Mouse (Mus musculus) embryonic facial prominence, embryonic 14.5 days (tissue): Measurements from ENCODE around the gene Ifng. TPM values are rescaled to one million over a fixed set of nuclear protein-coding genes. Genes with fewer than 3 reads are reported as not detected.

ENCODE experiments used
- ATAC-seq: fragments of 200-750 bp; cut with Nextera tagmentation; 2 replicates; pipeline ENCODE4 v1.8.0; 2017; ENCODE audit warnings: low read depth, moderate number of reproducible peaks, moderate TSS enrichment
- DNase-seq: peaks from one replicate; pipeline ENCODE4 v3.0.0-alpha.2; 2015; ENCODE audit warnings: low spot score
- H3K27ac ChIP-seq: fragments of 300-500 bp; sonication (generic); replicated peaks from 2 replicates; pipeline ENCODE4 v1.5.1; 2014; ENCODE audit warnings: low read depth, mild to moderate bottlenecking, low read length, moderate library complexity
- H3K27me3 ChIP-seq: fragments of 300-500 bp; sonication (generic); replicated peaks from 2 replicates; pipeline ENCODE4 v1.6.1; 2014; ENCODE audit warnings: low read length; ENCODE audit not compliant: control insufficient read depth, insufficient read depth
- H3K36me3 ChIP-seq: fragments of 300-500 bp; sonication (generic); 2 replicates; pipeline ENCODE4 v1.6.1; 2014; ENCODE audit warnings: low read length, mixed read lengths; ENCODE audit not compliant: control insufficient read depth, insufficient read depth
- H3K4me1 ChIP-seq: fragments of 300-500 bp; sonication (generic); 2 replicates; pipeline ENCODE4 v1.6.1; 2014; ENCODE audit warnings: antibody characterized with exemption, low read length; ENCODE audit not compliant: control insufficient read depth, insufficient read depth
- H3K4me2 ChIP-seq: fragments of 300-500 bp; sonication (generic); 2 replicates; pipeline ENCODE4 v1.6.1; 2014; ENCODE audit warnings: low read depth, mild to moderate bottlenecking, low read length, moderate library complexity, mixed read lengths
- H3K4me3 ChIP-seq: fragments of 300-500 bp; sonication (generic); 2 replicates; pipeline ENCODE4 v1.5.1; 2014; ENCODE audit warnings: low read depth, mild to moderate bottlenecking, low read length
- H3K9ac ChIP-seq: fragments of 300-500 bp; sonication (generic); 2 replicates; pipeline ENCODE4 v1.6.1; 2014; ENCODE audit warnings: low read depth, mild to moderate bottlenecking, low read length, moderate library complexity, mixed read lengths
- H3K9me3 ChIP-seq: fragments of 300-500 bp; sonication (generic); 2 replicates; pipeline ENCODE4 v1.6.1; 2016; ENCODE audit warnings: low read length; ENCODE audit not compliant: control insufficient read depth
- WGBS: fragments of 180-500 bp; shearing (Covaris S2); extraction: QIAGEN DNeasy Blood & Tissue Kit; methylation state at CpG from one replicate; pipeline ENCODE4 v1.1.7; 2014; 5-methylcytosine and 5-hydroxymethylcytosine counted together
- polyA plus RNA-seq: library from polyadenylated mRNA; unstranded; fragments of >200 nt; fragmentation: Nextera tagmentation; extraction: Ambion mirVana; gene quantifications from 2 replicates; pipeline ENCODE4 v1.2.1, GENCODE M21; 2014

The Ifng gene
- not detected in 2 replicates for polyA plus RNA-seq

DNA sequence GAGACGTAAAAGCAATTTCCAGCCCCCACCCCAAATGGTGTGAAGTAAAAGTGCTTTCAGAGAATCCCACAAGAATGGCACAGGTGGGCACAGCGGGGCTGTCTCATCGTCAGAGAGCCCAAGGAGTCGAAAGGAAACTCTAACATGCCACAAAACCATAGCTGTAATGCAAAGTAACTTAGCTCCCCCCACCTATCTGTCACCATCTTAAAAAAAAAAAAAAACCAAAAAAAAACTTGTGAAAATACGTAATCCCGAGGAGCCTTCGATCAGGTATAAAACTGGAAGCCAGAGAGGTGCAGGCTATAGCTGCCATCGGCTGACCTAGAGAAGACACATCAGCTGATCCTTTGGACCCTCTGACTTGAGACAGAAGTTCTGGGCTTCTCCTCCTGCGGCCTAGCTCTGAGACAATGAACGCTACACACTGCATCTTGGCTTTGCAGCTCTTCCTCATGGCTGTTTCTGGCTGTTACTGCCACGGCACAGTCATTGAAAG lies at the start of gene Ifng:
Gene Ifng, plus strand, starts transcription at position 305 of the 499 bp plus-strand sequence.
- H3K4me1 ChIP-seq: no peaks in the 10 kb centered on the region
- no peaks in the 10 kb centered on the region for H3K27me3 ChIP-seq
- no peak within 1 kb of the TSS for H3K27ac ChIP-seq
- H3K4me3 ChIP-seq: no peak within 1 kb of the TSS
- ATAC-seq (no peak), DNase-seq (no peak)
- H3K9me3 ChIP-seq: no peaks in the 10 kb centered on the region
- 88% methylated on average over 11 of the region's 11 CpGs for WGBS
- no peaks in the 10 kb centered on the region for H3K36me3 ChIP-seq
- H3K9ac ChIP-seq: no peak within 1 kb of the TSS
- H3K4me2 ChIP-seq: no peak within 1 kb of the TSS

DNA sequence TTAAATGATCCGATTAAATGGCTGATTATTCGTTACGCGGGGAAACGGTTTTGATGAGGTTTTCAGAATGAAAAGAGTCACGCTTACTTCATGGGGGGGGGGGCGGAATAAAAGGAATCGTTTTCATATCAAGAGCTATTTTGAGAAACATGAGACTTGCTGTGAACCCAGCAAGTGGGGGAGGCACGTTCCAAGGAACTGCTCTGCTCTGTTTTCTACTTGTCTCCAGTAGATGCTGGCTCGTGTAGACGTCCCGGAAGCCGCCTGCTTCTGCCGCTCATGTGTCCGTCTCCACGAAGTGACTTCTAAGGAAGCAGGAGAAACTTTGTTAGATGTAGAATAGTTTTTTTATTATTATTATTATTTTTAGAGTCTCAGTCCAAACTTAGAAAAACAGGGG lies 40.9 kb upstream of the Ifng start:
- H3K4me2 ChIP-seq: no peak overlapping the region
- no peaks in the 10 kb centered on the region for H3K27me3 ChIP-seq
- H3K9me3 ChIP-seq: no peaks in the 10 kb centered on the region
- WGBS: 77% methylated on average over 16 of the region's 16 CpGs
- H3K36me3 ChIP-seq: no peaks in the 10 kb centered on the region
- H3K9ac ChIP-seq: no peak overlapping the region
- no peak overlapping the region for H3K4me3 ChIP-seq
- H3K4me1 ChIP-seq: no peaks in the 10 kb centered on the region
- ATAC-seq (no peak), DNase-seq (peak; percentile 33)
- H3K27ac ChIP-seq: no peak overlapping the region

DNA sequence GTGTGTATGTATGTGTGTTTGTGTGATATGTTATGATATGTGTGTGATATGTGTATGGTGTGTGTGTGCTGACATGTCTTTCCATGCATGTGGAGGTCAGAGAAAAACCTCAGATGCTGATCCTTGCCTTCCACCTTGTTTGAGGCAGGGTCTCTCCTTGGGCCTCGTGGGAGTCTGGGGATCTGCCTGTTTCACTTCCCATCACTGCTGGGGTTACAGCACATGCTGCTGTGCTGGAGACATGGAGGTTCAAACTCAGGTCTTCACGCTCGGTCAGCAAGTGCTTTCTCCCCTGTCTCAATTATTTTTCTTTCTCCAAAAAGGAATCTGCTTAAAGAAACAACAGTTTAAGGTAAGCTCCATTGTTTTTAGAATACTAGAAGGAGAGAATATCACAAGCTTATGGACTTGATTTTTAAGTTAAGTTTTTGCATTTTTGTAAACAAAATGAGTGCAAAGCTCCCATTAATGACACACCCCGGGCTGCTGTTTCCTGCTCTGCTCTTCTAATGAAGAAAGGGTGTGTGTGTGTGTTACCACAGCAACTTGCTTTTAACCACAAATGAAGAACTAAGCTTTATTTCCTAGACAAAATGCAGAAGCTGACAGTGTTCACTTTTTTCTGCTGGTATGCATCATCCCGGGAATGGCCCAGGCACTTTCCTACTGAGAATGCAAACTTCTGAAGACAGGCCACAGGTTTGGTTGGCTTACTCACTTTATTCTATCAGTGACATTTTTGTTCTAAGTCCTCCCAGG lies 34.2 kb upstream of the Ifng start:
- Histone ChIP-seq H3K27ac (no peak overlapping the region), H3K4me2 (no peak overlapping the region), H3K36me3 (no peaks in the 10 kb centered on the region), H3K4me3 (no peak overlapping the region), H3K4me1 (no peaks in the 10 kb centered on the region), H3K27me3 (no peaks in the 10 kb centered on the region), H3K9ac (no peak overlapping the region), H3K9me3 (no peaks in the 10 kb centered on the region)
- DNase-seq (no peak), ATAC-seq (no peak)
- WGBS: 70% methylated on average over 5 of the region's 5 CpGs

DNA sequence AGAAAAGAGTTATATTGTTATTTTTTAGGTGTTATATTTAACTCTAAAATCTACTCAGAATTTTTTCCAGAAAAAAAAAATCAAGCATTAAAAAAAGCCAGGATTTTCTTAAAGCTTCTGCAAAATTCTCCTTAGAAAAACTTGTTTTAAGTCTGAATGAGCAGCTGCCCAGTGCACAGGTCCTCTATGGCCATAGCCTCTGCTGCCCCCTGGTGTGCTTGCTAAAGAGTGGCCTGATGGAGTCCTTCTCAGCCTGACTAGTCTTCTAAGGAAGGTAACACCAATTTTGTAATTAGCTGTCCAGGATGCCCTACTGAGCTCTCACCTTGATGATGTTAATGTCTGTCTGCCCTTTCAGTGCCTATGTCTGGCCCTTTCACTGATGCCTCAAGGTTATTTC lies 29.5 kb upstream of the Ifng start:
- Histone ChIP-seq H3K9me3 (no peaks in the 10 kb centered on the region), H3K4me1 (no peaks in the 10 kb centered on the region), H3K27me3 (no peaks in the 10 kb centered on the region), H3K27ac (no peak overlapping the region), H3K4me2 (no peak overlapping the region), H3K9ac (no peak overlapping the region), H3K4me3 (no peak overlapping the region), H3K36me3 (no peaks in the 10 kb centered on the region)
- no peak for ATAC-seq
- peak; percentile 12 for DNase-seq

DNA sequence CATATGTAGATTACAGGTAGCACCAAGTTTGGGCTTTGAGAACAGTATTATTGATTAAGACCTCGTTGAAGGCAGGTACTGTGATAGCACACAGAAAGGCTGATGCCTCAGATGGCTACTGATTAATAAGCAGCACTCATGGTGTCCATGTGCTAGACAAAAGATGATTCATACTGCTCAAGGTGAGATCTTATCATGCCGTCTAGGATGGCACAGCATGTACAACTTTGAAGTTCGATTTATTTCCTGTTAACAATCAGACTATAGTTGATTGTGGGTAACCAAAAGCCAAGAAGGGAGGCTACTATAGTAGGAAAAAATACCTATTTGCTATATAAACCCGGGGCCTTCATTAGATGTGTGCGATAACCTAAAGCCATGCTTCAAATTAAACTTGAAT lies 28.1 kb upstream of the Ifng start:
- Histone ChIP-seq H3K9me3 (no peaks in the 10 kb centered on the region), H3K27ac (no peak overlapping the region), H3K4me3 (no peak overlapping the region), H3K9ac (no peak overlapping the region), H3K4me2 (no peak overlapping the region), H3K36me3 (no peaks in the 10 kb centered on the region), H3K4me1 (no peaks in the 10 kb centered on the region), H3K27me3 (no peaks in the 10 kb centered on the region)
- ATAC-seq (no peak), DNase-seq (no peak)
- 76% methylated on average over 5 of the region's 5 CpGs for WGBS

DNA sequence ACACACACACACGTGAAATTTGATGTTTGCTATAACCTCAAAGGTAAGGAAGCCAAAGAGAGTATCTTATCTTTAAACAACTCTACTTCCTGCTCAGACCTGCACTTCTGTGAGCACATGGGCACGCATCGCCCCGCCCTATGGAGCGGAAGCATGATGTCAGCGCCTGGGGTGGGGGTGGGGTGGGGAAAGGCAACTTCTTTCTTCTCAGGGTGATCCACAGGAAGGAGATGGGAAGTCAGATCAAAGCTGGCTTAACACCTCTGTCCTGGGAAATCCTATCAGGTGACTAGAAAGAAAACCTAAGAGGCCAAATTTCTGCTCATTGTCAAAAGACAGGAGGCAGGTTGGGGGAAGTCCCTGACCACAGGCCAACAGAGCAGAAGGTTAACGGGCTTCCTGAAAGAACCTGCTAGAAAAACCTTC lies 21.8 kb upstream of the Ifng start:
- Histone ChIP-seq H3K9ac (no peak overlapping the region), H3K27me3 (no peaks in the 10 kb centered on the region), H3K4me2 (no peak overlapping the region), H3K27ac (no peak overlapping the region), H3K36me3 (no peaks in the 10 kb centered on the region), H3K4me3 (no peak overlapping the region), H3K9me3 (no peaks in the 10 kb centered on the region), H3K4me1 (no peaks in the 10 kb centered on the region)
- no peak for ATAC-seq
- 73% methylated on average over 7 of the region's 7 CpGs for WGBS
- no peak for DNase-seq

DNA sequence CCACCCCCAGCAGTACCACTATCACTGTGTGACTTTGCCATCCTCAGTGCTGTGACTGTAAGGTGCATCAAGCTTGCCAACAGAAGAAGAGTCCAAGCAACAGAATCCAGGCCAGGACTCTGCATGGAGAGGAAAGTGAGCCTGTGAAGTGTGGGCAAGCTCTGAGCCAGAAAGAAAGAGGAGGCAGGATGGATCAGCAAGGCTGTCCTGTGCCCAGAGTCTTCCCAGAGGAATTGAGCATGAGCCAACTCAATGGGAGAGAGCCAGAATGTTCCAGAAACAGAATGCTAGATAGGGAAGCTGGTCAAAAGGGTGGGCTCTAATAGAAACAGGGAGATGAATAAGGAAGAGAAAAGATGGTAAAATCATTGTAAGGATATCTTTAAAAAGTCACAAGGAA lies 19.9 kb upstream of the Ifng start:
- H3K4me2 ChIP-seq: no peak overlapping the region
- no peak overlapping the region for H3K4me3 ChIP-seq
- H3K9me3 ChIP-seq: no peaks in the 10 kb centered on the region
- no peak overlapping the region for H3K9ac ChIP-seq
- DNase-seq (no peak), ATAC-seq (no peak)
- H3K36me3 ChIP-seq: no peaks in the 10 kb centered on the region
- H3K4me1 ChIP-seq: no peaks in the 10 kb centered on the region
- H3K27me3 ChIP-seq: no peaks in the 10 kb centered on the region
- H3K27ac ChIP-seq: no peak overlapping the region

DNA sequence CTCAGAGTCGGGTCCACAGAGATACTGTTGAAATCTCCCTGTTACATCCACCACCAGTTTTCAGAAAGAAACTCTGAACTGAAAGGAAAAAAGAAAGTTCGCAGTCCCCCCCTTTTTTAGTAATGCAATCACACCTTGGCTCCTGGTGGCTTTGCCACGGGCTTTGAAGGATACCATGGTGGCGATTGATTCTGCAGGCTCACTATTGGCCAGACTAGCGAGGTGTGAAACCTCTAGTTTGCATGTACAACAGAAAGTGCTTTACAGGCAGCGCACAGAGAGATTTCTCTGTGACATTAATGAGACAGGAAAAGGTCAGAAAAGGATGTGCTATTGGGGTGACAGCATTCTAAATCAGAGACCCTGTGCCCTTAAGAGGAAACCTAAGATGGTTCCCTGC lies 5.3 kb upstream of the Ifng start:
- WGBS: 89% methylated on average over 6 of the region's 6 CpGs
- H3K9me3 ChIP-seq: no peaks in the 10 kb centered on the region
- no peak for ATAC-seq

DNA sequence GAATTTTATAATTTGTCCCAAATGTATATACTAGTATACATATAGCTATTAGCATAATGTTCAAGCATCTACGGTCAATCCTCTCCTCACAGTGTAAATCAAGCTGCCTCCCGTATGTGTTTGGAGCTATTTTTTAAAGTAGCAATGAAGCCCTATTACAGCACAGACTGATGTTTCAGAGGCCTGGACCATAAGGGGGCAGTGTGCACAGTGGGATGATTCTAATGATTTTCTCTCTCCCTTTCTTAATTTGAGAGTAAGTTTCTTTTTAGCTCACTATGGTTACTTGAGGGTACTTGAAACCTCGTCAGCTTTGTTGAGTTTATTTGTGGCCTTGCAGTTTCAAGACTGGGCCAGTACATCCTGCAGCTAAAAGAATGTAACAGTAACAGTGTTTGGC lies 1.1 kb downstream of the Ifng start:
- H3K4me1 ChIP-seq: no peaks in the 10 kb centered on the region
- no peaks in the 10 kb centered on the region for H3K9me3 ChIP-seq
- ATAC-seq (no peak), DNase-seq (peak; percentile 16)
- no peaks in the 10 kb centered on the region for H3K27me3 ChIP-seq
- H3K36me3 ChIP-seq: no peaks in the 10 kb centered on the region
- no peak overlapping the region for H3K27ac ChIP-seq
- 60% methylated on average over 3 of the region's 3 CpGs for WGBS
- no peak overlapping the region for H3K4me3 ChIP-seq
- no peak overlapping the region for H3K4me2 ChIP-seq
- H3K9ac ChIP-seq: no peak overlapping the region

More for the DNA sequence above, 5.3 kb upstream of the Ifng start:
- Histone ChIP-seq H3K9ac (no peak overlapping the region), H3K27me3 (no peaks in the 10 kb centered on the region), H3K27ac (no peak overlapping the region), H3K4me3 (no peak overlapping the region), H3K36me3 (no peaks in the 10 kb centered on the region), H3K4me2 (no peak overlapping the region), H3K4me1 (no peaks in the 10 kb centered on the region)
- no peak for DNase-seq
